Mouse (Mus musculus): Measurements from ENCODE around the gene Nipal1.
A peak's percentile ranks its signal among the peaks of the same experiment; 100 is the strongest.

Nipal1 gene

GRCm38 (mm10) chr5:72647418-72647907 is at the start of gene Nipal1:
Gene Nipal1, plus strand, starts transcription at chr5:72647795.
- peak; percentile 57 for DNase-seq (ENCODE audit: low spot score)

GRCm38 (mm10) chr5:72601006-72601405 is 46.6 kb upstream of the Nipal1 start:
- DNase-seq (ENCODE audit: low spot score) = peak; percentile 44

GRCm38 (mm10) chr5:72603138-72603537 is 44.5 kb upstream of the Nipal1 start:
- no peak for DNase-seq (ENCODE audit: low spot score)

DNA sequence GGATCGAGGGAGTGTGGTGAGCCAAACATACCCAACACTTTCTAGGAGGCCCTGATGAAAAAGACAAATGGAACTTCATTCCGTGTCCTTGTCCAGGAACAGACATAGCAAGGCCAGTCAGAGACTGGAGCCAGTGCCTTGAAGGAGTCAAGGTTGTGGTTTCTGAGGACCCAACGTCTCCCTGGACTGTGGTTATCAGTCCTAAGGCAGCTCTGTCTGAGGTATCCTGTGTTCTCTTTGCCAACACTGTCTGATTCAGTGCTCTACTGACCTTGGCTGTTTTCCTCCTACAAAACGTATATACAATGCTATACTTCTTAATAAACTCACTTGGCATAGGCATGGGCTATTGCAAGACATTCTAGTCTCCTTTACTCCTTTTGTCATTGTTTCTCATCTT is 30.2 kb upstream of the Nipal1 start:
- DNase-seq (ENCODE audit: low spot score) = no peak

- no peak for DNase-seq (ENCODE audit: low spot score)
These were observed 26.6 kb upstream of the Nipal1 start for GRCm38 (mm10) chr5:72621022-72621421.

DNA sequence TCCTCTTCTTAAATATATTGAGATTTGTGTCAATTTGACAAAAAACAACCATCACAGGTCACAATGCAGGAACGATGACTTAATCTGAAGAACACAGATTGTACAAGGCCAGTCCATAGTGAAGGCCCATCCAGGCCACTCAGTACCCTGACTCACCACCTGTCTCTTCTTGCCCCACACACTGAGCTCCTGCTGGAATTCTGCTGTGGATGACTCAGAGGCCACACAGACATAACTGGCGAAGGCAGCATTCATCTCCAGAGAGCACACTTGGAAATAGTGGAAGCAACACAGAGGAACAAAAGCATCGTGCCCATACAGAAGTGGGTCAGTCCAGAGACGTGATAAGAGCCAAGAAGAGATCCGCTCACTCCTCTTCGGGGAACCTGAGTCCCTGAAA is 17.6 kb upstream of the Nipal1 start:
- DNase-seq (ENCODE audit: low spot score) = no peak

GRCm38 (mm10) chr5:72634791-72635271 is 12.8 kb upstream of the Nipal1 start:
- no peak for DNase-seq (ENCODE audit: low spot score)

- no peak for DNase-seq (ENCODE audit: low spot score)
These were observed 11.5 kb upstream of the Nipal1 start for GRCm38 (mm10) chr5:72636122-72636521.

DNA sequence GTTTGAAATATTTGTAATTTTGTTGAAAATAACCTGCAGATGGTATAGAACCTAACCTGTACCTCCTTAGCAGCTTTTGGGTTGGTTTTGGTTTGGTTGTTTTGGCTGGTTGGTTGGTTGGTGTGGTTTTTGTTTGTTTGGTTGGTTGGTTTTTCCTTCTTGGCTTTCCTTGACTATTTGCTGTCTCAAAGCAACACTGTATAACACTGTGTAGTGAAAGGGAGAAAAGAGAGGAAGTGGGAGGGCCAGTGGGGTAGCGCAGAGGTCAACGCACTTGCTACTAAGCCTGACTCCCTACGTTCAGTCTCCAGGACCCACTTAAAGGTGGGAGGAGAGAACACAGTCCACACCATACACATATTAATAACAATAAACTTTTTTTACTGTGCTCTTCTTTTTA is 11.0 kb upstream of the Nipal1 start:
- no peak for DNase-seq (ENCODE audit: low spot score)

GRCm38 (mm10) chr5:72640072-72640471 is 7.5 kb upstream of the Nipal1 start:
- DNase-seq (ENCODE audit: low spot score) = no peak

DNA sequence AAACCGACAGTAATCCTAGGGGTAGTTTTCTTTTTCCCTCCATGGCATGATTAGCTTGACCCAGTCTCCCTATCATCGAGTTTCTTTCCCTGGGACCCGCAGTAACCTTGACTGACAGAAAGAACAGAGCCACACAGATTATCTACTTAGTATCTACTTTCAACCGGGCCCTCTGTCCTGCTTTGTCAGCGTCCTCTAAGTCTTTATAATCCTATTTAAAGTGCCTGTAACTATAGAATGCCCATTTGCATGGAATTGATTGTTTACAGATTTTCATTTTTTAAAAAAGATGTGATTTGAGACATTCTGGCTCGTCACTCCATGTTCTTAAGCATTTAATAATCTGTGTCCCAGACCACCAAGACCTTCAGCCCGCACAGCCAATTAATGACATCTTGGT is 3.9 kb upstream of the Nipal1 start:
- no peak for DNase-seq (ENCODE audit: low spot score)

GRCm38 (mm10) chr5:72644175-72644574 is 3.4 kb upstream of the Nipal1 start, which contains the start of gene Cnga1:
Gene Cnga1, minus strand, starts transcription at chr5:72644275.
- no peak for DNase-seq (ENCODE audit: low spot score)

DNA sequence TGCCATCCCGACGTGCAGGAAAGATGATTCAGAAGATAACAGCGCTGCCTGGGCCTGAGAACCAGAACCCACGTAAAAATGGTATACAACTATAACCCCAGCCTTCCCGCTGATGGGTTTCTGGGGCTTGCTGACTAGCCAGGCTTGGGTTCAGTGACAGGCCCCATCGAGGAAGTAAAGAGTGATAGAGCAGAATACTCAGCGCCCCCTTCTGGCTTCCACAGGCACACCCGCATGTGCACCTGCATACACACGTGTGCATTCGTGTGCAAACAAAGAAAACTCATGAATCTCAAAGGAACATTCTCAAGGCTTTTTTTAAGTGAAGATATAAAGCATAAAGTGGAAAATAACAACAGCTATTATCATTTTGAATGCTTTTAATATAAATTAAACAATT is 1.5 kb upstream of the Nipal1 start:
- DNase-seq (ENCODE audit: low spot score) = no peak

DNA sequence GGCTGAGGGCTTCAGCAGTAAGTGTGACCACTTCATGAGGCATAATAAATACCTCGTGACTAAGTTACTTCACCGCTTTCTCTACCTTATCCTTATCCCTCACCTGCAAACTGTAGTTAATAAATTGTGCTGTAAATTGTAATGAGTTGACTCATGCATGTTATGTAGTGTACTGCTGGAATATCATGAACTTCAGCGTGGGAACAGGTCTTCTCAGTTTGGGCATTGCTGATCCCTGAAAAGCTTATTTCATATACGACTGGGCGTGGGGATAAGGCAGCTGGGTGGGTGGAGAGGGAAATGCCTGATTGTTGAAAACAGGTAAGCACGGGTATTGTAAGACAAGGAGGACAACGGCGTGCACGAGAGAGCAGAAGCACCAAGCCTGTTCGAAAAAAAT is 599 bp upstream of the Nipal1 start:
- no peak for DNase-seq (ENCODE audit: low spot score)

DNA sequence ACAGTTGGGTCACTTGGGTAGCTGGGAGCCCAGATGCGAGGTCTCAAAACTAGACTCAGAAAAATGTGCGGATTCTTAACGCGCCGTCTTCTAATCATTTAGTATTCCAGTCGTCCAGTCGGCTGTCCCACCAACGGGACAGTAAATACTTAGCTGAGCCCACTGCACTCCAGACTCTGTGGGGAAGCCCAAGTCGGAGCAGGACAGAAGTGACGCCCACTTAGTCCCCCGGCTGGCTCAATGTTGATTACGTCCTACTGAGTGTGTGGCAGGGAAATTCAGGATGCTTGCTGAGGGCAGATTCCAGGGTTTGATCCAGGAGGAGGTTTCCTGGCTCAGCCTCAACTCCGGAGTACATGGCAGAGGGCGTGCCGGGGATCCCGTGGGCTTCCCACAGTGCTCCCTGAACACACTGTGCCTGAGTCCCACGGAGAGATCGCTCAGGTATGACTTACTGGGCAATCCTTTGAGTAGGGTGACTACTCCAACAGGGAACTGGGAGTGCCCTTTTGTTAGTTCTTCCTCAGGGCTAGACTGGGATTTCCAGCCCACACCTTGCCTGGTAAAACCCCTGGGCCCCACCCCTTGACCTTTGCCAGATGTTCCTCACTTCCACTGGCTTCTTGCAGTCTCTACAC is 482 bp downstream of the Nipal1 start:
- no peak for DNase-seq (ENCODE audit: low spot score)

GRCm38 (mm10) chr5:72648987-72649735 is 1.6 kb downstream of the Nipal1 start:
- DNase-seq (ENCODE audit: low spot score) = no peak

DNA sequence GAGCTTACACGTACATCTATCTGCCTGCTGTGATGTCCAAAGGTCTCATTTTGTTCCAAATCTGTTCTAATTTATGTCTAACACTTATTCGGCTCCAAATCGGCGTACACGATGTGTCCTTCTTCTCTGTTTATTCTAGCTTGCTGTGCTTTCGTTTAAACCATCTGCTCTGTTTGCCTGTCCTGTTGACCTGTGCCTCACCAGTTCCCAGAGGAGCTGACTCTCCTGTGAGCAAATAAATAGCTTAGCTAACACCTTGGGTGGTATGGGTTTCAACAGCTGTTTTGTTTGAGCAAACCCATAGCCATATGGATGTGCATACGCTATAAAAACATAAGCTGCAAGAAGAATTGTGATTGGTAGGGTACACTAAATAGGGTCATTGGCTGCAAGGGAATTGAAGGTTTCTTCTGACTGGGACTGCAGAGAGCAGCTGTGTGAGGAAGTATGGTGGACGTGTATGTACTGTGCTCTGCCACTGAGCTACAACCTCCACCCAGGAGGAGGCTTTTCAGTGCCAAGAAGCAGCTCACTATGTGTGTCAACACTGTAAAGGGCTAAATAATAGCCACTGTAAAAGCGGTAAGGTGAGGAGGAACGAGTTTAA is 5.6 kb downstream of the Nipal1 start:
- DNase-seq (ENCODE audit: low spot score) = no peak

GRCm38 (mm10) chr5:72656270-72656791 is 8.7 kb downstream of the Nipal1 start:
- no peak for DNase-seq (ENCODE audit: low spot score)

DNA sequence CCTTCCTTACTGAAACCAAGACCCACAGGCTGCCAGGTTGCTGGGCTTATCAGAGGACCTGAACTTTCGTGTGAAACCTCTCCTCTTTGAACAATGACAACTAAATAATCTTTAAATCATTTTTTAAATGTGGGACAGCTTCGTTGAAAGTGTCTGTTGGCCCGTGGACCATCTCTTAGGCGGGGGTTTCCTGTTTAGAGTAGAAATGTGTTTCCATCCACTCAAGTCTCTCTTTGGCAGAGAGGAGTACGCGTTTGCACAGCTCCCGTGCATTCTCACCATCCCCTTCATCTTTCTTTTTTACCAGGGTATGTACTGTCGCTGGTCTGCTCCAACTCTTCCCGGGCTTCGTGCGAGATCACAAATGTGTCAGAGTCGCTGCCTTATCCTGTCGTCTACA is 10.8 kb downstream of the Nipal1 start:
- no peak for DNase-seq (ENCODE audit: low spot score)

DNA sequence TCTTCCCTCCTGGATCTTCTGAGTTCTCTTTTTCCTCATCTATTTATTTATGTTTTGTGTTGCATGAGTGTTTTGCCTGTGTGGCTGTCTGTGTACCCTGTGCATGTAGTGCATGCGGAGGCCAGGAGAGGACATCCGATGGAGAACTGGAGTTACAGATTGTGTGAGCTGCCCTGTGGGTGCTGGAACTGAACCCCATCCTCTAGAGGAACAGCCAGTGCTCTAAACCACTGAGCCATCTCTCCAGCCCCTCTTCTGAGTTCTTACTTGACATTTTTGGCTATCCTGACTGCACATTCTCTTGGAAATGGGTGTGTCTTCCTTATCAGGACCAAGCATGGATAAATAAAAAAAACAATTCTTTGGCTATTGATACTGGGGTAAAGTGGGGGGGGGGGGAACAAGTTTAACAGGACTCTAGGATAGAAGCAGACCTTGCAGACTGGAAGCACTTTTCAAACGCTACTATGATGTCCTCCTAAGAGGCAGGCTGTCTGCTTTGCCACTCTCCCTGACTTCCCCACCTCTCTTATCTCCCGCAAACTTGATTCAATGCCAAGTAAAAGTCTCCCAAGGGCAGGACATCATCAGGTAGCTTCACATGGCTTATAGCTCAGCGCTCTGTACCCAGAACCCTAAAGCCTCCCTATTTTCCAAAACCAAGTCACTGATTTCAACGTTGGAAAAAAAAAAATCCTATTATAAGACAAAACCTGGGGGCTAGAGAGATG is 13.6 kb downstream of the Nipal1 start:
- DNase-seq (ENCODE audit: low spot score) = no peak

- DNase-seq (ENCODE audit: low spot score) = no peak
These were observed 16.5 kb downstream of the Nipal1 start for GRCm38 (mm10) chr5:72664126-72664525.

DNA sequence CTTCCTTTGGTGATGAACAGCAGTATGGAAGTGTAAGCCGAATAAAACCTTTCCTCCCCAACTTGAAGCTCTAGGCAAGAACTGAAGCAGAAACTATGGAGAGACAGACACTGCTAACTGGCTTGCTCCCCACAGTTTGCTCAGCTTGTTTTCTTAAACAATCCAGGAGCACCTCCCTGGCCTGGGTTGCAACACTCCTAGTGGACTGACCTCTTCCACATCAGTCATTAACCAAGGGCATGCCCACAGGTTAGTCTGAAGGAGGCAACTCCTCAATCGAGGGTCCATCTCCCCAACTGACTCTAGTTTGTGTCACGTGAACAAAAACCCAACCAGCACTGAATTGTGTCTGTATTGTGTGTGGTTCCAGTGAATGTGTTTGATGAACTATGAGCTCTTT is 17.3 kb downstream of the Nipal1 start:
- DNase-seq (ENCODE audit: low spot score) = no peak

Measured in urinary bladder, postnatal 25 days (tissue).